Mouse (Mus musculus) testis, adult 2 months (tissue): ENCODE measurements around the gene Izumo1. TPM values are rescaled to one million over a fixed set of nuclear protein-coding genes. Genes with fewer than 3 reads are reported as not detected.
"Not testable (repeated sequence)": the region's sequence is repeated elsewhere in the genome, so short reads cannot be mapped to it uniquely, and the experiment has no call there.

Experiments used
- H3K27ac ChIP-seq: fragments of 200-500 bp; 2 replicates; pipeline ENCODE4 v1.5.1; 2012; ENCODE audit warnings: low read depth, low read length; ENCODE audit not compliant: control insufficient read depth, insufficient read depth
- H3K27me3 ChIP-seq: fragments of 200-500 bp; 2 replicates; pipeline ENCODE4 v1.6.1; 2012; ENCODE audit warnings: mild to moderate bottlenecking, low read length, moderate library complexity; ENCODE audit not compliant: control insufficient read depth, insufficient read depth
- H3K36me3 ChIP-seq: fragments of 200-500 bp; 2 replicates; pipeline ENCODE4 v1.6.1; 2012; ENCODE audit warnings: mild to moderate bottlenecking, low read length; ENCODE audit not compliant: control insufficient read depth, insufficient read depth
- H3K4me1 ChIP-seq: fragments of 200-500 bp; 2 replicates; pipeline ENCODE4 v1.6.1; 2012; ENCODE audit warnings: low read length; ENCODE audit not compliant: control insufficient read depth, insufficient read depth
- H3K4me3 ChIP-seq: fragments of 200-500 bp; 2 replicates; pipeline ENCODE4 v1.5.1; 2012; ENCODE audit warnings: low read depth, mild to moderate bottlenecking, low read length, moderate library complexity, mixed read lengths; ENCODE audit not compliant: control insufficient read depth
- CTCF ChIP-seq: fragments of 200-500 bp; IDR thresholded peaks from 2 replicates; pipeline ENCODE4 v1.5.1; 2012; ENCODE audit warnings: low read depth, mild to moderate bottlenecking, inconsistent platforms, low read length, moderate library complexity; ENCODE audit not compliant: control insufficient read depth, insufficient read depth, insufficient replicate concordance
- POLR2A ChIP-seq: fragments of 200-500 bp; IDR thresholded peaks from 2 replicates; pipeline ENCODE4 v1.6.1; 2012; ENCODE audit warnings: low read depth, mild to moderate bottlenecking, inconsistent platforms, low read length, moderate library complexity; ENCODE audit not compliant: control insufficient read depth
- polyA plus RNA-seq: library from polyadenylated mRNA; depleted of rRNA; stranded (reverse); fragments of >200 nt; gene quantifications from 2 replicates; pipeline ENCODE4 v1.2.3, GENCODE M21; 2012

The Izumo1 gene
- polyA plus RNA-seq, 1 experiment = 95.6 TPM

DNA sequence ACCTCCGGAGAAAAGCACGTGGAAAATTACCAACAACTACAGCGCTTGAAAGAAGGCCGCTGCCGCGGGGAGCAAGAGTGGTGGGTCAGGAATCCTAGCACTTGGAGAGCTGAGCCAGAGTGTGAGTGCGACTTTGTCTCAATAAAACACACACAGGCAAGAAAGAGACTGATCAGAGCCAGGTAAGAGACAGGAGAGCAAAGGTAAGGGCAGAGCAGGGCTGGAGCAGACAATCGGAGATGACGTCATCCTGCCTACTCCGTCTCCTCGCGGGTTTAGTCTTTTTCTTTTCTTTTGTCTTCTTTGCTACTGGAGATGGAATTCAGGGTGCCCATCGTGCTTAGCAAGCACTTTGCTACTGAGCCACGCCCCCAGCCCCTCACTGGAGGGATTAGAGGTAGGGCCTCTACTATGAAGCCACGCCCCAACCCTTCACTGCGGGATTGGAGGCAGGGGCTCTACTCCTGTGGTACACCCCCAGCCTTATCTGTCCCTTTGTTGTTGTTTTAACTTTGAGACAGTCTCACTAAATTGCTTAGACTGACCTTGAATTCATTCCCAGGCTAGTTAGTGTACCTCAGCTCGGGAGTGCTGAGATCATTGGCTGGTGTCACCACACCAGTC lies 32.9 kb downstream of the Izumo1 start:
- Histone ChIP-seq H3K4me3 (peak overlapping the region; percentile 4), H3K27ac (no peak overlapping the region), H3K4me1 (peaks cover 8% of the 10 kb centered on the region), H3K27me3 (no peaks in the 10 kb centered on the region), H3K36me3 (no peaks in the 10 kb centered on the region)
- TF ChIP-seq POLR2A (no peak), CTCF (no peak)

DNA sequence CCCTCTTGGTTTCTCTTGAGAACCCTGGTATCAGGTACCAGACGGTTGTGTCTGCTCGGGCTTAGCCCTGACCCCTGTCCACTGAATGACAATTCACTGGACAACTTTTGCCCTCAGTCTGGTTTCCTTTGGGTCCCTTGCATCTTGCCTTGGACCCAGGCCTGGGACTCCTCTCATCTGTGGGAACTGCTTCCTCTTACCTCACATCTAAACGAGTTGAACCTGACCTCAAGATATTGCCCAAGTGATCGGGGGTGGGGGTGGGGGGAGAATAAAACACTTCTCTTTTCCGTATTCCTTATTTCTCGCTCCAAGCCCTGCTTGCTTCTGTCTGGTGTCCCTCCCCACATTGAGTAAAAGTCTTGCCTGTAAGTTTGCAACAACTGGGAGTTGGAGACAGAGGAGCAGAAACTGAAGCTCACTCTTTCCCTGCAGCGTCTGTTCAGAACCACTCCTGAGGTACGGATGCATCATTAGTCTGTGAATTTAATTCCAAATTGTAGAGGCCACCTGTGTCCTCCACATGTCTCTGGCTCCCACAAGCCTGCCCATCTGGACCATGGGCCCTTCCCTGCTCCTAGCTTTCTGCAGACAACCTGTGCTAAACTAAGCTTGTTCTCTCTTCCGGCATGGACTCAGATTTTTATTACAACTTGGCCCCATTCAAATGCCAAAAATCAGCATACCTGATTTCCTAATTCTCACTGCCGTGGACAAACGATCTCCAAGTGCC lies 39.3 kb downstream of the Izumo1 start:
- H3K27me3 ChIP-seq = no peaks in the 10 kb centered on the region
- no peak for TF ChIP-seq CTCF
- TF ChIP-seq POLR2A = no peak
- no peak overlapping the region for H3K27ac ChIP-seq
- H3K4me1 ChIP-seq = no peaks in the 10 kb centered on the region
- no peaks in the 10 kb centered on the region for H3K36me3 ChIP-seq
- no peak overlapping the region for H3K4me3 ChIP-seq

DNA sequence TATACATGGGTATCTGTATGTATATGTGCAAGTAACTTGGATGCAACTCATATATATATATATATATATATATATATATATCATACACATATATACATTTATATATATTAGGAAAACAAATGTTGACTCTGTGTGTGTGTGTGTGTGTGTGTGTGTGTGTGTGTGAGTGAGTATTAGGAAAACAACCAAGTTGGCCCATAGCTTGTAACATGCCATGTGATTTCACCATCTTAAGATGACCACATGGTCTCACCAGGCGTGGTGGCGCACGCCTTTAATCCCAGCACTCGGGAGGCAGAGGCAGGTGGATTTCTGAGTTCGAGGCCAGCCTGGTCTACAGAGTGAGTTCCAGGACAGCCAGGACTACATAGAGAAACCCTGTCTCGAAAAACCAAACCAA lies 40.1 kb downstream of the Izumo1 start:
- H3K4me3 ChIP-seq, H3K27me3 ChIP-seq, H3K4me1 ChIP-seq, H3K27ac ChIP-seq, H3K36me3 ChIP-seq: not testable (repeated sequence)

DNA sequence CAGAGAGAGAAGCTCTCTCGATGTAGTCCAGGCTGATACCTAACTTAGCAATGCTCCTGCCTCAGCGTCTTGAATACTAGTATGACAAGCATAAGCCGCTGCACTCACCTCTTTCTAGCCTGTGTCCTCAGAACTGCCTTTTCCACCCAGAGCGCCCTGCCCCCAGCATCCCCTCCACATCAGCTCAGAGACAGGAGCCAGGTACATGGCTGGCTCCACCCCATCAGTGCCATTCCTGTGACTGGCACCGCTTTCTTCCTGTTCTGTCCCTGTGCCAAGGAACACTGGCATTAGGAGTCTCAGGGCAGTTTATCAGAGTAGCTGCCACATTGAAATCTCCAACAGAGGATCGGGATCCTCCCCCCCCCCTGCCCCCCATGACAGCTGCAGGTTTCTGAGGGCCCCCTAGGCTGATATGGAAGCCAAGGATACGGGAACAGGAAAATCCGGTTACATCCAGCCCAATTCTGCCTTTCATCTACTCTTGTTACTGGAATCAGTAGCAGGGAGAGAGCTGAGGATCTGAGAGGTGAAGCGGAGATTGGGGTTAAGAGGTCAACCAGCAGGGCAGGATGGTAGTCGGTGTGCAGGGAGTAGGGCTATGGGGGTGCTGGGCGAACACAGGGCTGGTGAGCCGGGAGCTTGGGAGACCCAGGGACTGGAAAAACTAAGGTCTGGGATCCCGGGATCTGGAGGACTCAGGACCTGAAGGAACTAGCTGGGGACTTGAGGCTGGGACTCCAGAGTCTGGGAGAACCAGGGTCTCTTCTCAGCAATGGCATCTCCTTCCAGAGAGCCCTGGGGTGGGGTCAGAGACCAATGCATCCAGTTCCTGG lies 43.9 kb downstream of the Izumo1 start:
- TF ChIP-seq POLR2A (no peak), CTCF (no peak)
- H3K36me3 ChIP-seq = no peaks in the 10 kb centered on the region
- no peaks in the 10 kb centered on the region for H3K27me3 ChIP-seq
- H3K4me1 ChIP-seq = no peaks in the 10 kb centered on the region
- H3K27ac ChIP-seq = no peak overlapping the region
- H3K4me3 ChIP-seq = no peak overlapping the region

DNA sequence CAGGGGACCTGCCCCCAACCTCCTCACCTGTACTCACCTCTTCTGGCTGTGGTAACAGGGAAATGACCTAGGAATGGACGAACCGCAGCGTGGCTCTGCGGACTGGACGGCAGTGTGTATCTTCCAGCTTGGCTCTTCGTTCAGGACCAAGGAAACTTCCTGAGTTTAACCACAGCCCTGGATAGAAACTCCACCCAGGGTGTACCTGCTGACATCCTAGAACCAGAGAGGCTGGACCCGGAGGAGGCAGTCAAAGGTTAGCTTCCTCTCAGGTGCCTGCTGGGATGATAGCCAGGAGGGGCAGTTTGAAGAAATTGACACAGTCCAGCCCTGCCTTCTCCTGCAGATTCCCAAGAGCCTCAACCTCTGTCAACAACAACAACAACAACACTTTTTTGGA lies 44.5 kb downstream of the Izumo1 start, which contains the start of gene Fut2:
Fut2 (minus strand) TSS at position 234 of the 400 bp plus-strand sequence.
- TF ChIP-seq CTCF (no peak), POLR2A (no peak)
- H3K4me3 ChIP-seq = no peak within 1 kb of the TSS
- no peak within 1 kb of the TSS for H3K27ac ChIP-seq
- H3K36me3 ChIP-seq = no peaks in the 10 kb centered on the region
- no peaks in the 10 kb centered on the region for H3K27me3 ChIP-seq
- no peaks in the 10 kb centered on the region for H3K4me1 ChIP-seq

DNA sequence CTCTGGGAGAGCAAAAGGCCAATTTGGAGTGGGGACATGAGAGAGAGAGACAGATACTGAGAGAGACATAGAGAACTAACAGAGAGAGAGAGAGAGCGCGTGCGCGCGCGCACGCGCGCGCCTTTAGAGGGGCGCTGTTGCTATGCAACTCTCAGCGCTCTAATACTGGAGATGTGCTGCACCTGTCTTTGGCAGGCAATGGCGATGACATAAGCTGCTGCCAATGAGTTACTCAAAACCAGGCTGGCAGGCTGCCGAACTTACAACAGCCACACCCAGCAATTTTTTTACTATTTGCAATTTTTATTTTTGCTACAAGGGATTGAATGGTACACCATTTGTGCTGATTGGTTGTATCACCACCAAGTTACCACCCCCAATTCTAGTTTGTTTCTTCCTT lies 46.1 kb downstream of the Izumo1 start:
- Histone ChIP-seq H3K4me1 (no peaks in the 10 kb centered on the region), H3K27ac (no peak overlapping the region), H3K36me3 (no peaks in the 10 kb centered on the region), H3K4me3 (no peak overlapping the region), H3K27me3 (no peaks in the 10 kb centered on the region)
- TF ChIP-seq CTCF (no peak), POLR2A (no peak)

DNA sequence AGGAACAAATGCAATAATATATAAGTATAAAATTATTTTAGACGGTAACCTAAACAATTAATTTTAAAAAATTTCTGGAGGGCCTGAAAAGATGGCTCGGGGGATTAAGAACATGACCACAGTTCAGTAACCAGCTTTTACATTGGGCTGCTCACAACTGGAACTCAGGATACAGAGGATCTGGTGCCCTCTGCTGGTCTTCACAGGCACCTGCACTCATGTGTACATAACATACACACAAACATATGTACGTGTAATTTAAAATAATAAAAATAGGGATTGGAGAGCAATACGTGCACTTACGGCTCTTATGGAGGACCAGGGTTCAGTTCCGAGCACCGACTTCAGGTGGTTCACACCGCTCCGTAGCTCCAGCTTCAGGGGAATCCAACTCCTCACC lies 47.3 kb downstream of the Izumo1 start:
- Histone ChIP-seq H3K27me3 (no peaks in the 10 kb centered on the region), H3K4me1 (no peaks in the 10 kb centered on the region), H3K36me3 (no peaks in the 10 kb centered on the region), H3K27ac (no peak overlapping the region), H3K4me3 (no peak overlapping the region)
- no peak for TF ChIP-seq CTCF
